Mouse (Mus musculus): ENCODE measurements at regions not wholly inside any gene's neighbourhood (a gene's known extent, or its start where the extent isn't known, plus 50 kb on each side); places are given as distances from the start of the nearest gene placed in this dataset.
A peak's percentile ranks its signal among the peaks of the same experiment; 100 is the strongest.

DNA sequence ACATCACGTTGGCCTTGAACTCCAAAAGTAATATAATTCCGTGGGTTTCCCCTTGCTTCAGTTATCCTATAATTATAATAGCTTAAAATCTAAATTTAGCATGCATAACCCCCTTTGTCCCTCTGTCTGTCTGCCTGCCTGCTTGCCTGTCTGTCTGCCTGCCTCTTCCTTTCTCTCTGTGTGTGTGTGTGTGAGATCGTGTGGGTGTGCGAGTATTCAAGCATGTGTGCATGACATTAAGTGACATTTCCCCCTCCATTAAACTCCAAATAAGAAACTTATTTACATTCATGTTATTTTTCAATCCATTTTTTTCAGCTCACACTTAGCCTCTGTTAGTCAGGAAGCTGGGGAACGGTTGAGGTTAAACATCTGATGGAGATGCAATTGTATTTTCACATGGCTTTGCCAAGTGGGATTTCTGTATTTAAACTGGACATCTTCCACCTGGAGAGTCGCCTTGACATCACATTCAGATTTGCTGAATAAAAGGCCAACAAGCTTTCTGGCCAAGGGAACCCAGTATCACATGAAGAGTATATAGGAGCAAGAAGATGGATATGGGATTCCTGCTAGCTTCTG is 130.8 kb upstream of the Map3k1 start:
- DNase-seq (ENCODE audit: low spot score in 2 of 2): no peak

DNA sequence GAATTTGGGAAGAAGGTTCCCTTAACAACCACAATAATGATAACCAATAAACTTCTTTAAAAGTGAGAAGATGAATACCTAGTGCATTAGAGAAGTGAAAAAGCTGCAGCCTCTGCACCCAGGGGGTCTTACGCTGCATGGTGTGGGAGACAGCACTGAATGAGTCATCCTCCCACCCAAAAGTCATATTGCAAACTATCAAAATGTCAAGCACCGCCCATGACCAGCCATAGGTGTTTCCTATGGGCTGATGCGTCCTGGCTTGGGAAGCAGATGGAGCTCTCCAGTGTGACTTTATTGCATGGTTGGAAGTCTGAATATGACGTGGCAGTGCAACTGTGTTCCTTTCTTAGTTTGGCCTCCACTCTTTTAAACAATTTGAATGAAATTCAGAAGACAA is 131.5 kb upstream of the Map3k1 start:
- DNase-seq (ENCODE audit: low spot score in 2 of 2): no peak

DNA sequence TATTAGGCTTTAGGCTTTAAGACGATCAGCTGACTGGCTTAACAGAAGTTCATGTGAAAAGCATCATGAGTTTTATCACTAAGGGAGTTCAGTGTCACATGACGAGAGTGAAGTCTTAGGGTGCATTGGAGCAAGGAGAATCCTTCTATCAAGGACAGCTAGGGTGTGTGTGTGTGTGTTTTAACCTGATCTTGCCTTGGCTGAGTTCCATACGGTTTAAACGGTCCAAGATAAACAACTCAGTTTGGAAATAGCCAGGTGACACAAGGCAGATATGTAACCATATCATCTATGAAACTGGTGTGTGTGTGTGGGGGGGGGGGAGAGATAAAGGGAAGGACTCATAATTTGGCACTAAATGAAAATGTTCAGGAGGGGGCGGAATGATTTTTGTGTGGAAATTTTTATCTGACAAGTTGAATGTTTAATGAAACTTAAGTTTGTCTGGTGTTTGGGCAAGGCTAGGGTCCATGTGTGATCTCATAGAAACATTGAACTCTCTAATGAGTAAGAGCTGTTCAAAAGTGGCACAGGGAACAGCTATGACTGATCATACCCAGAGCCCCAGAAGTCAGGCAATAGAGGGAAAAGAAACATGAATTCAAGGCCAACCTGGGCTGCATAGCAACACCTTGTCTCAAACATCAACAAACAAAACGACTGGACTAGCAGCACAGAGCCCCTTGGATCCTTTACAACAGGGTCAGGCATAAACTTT is 132.2 kb upstream of the Map3k1 start:
- no peak for DNase-seq (ENCODE audit: low spot score in 2 of 2)

DNA sequence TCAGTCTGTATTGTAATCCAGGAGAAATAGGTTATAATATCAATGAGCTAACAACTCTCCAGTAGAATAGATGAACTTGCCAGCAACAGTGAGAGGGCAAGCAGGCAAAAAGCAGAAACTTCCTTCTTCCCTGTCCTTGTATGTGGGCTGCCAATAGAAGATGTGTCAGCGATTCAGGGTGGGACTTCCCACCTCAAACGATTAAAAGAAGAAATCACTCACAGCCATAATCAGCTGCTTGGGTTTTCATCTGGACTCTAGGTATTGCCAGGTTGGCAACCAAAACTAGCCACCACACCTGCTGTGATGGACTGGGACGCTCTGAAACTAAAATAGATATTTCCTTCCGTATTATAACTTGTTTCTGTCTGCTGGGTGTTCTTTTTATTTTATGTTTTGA is 133.2 kb upstream of the Map3k1 start:
- no peak for DNase-seq (ENCODE audit: low spot score in 2 of 2)

DNA sequence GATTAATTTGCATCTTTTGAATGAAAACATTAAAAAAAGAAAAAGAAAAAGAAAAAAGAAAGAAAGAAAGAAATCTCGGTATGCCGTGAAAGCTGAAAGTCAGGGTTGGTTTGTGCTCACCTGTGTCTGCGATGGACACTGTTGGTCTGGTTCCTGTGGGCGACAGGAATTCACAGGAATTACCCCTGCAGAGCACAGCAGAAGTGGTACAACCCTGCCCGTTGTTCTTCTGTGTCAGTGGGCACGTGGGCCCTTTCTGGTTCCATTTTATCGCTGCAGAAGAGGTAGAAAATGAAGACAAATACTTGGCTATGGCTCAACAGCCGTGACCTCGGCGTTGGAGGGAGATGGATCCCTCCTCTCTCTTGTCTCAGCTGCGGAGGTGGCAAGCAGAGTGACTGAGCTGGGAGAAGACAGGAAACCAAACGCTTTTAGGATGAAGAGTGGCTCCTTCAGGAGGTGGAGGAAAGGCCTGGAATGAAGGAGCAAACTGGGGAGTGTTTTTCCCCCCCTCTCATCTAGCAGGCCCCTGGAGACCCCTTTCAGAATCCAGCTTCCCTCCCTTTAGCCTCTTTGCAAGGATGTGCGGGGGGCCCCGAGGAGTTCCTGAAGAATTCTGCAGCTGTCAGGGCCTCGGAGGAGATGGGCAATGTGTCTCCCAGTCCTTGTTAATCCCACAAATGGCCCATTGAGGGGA is 134.7 kb upstream of the Map3k1 start:
- peak in 1 of 2 experiments; percentile 14 for DNase-seq (ENCODE audit: low spot score in 2 of 2)

DNA sequence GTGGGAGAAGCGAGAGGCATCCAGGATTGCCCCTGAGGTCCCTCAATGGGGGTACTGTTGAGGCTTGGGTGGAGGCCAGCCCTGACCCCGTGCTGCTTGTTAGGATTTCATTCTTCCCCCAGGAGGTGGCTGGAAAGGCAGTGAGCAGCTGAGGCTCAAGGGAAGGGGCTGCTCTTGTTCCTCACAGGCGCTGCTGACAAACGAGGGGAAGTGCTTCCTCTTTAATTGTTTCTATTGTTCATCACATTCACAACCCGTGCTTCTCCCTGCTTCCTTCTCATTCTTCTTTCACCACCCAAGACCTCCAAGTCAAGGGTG is 135.3 kb upstream of the Map3k1 start:
- peak; percentile 4 to 14 for DNase-seq (ENCODE audit: low spot score in 2 of 2)

DNA sequence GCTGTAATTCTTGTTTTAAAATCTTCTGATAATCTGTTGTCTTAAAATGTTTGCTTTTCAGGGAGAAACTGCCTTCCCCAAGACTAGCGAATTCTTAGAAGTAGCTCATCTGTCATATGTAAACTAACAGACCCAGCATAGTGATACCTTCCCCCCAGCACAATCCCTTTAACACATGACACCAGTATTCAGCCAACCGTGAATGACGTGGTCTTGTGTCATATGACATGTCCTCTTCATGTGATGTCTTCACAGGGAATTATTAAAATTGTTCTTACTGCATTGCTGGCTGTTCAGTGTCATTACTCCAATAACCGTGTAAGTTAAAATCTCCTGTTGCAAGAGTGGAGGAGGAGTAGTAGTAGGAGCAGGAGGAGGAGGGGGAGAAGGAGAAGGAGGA is 137.5 kb upstream of the Map3k1 start:
- no peak for DNase-seq (ENCODE audit: low spot score in 2 of 2)

DNA sequence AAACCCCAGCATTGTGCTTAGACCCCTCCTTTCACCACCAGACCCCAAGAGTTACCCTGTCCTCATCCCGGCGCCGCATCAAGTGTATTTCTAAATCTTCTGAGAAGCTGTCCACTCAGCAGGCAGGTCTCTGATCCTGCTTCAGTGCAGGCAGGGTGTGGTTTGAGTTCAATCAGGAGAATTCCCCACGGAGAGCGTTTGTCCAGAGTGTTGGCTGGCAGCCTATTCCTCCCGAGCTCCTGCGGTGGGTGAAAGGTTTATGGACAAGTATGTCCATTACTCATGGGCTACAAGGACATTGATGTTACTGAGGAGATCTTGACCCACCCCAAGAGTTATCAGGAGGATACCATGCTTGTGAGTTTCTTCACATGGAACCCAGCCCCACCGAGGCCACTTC is 138.0 kb upstream of the Map3k1 start:
- no peak for DNase-seq (ENCODE audit: low spot score in 2 of 2)

DNA sequence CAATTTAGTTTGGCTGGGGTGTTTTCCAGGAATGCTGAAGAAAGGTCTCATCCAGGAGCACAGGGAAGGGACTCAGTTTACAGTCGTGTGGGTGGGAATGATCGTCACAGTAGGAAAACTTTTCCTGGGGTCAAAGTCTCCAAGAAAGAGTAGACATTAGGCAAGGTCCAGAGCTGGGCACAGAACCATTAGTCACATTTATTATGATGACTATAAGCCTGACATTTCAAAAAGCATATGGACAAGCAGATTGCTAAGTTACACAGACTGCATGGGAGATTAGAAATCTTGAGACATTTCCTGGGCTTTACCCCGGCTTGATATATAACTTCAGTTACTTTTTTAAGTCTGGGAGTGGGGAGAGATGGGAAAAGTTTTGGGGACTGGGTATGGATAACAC is 139.6 kb upstream of the Map3k1 start:
- no peak for DNase-seq (ENCODE audit: low spot score in 2 of 2)

DNA sequence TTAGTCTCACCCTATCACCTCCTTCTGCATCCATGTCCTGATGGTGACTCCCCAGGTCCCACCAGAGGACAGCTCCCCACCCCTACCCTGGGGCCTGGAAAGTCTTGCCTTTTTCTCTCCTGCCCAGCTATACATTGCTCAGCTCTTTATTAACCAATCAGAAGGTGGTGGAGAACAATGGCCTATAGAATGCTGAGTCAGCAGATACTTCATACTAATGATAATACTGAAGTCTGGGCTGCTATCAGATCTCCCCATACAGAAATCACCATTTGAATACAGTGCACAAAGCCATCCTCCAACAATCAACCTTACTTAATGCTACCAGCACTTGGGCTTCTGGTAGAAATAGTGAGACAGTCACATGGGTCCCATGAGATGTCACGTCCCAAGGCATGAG is 141.2 kb upstream of the Map3k1 start:
- DNase-seq (ENCODE audit: low spot score in 2 of 2): no peak

DNA sequence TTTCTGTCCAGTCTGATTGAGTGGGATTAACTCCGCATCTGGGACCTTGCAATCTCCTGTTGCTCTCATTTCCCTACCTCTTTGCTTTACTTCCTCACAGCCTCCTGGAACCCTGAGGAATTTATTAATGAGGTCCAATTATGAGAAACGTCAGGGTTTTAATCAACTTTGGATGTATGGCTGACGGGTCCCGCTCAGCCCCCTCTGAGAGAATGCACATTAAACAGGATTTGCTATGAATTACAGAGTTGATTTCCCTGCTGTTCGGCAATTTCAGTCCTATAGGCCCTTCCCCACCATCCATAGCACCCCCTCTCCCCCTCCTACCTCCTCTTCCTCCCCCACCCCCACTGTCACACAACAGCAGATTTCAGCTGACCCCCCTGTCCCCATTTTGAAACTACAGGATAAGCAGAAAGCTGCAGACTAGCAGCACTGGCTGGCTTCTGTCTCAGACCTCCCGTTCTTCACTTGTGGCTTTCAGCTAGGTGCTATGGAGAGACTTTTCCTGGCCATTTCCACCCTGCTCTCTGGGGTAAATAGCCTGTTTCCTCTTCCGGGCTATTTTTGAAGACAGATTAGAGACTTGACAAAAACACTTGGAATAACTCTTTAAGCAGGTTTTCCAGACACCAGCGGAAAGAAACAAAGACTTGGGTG is 145.2 kb upstream of the Map3k1 start:
- DNase-seq (ENCODE audit: low spot score in 2 of 2): no peak

DNA sequence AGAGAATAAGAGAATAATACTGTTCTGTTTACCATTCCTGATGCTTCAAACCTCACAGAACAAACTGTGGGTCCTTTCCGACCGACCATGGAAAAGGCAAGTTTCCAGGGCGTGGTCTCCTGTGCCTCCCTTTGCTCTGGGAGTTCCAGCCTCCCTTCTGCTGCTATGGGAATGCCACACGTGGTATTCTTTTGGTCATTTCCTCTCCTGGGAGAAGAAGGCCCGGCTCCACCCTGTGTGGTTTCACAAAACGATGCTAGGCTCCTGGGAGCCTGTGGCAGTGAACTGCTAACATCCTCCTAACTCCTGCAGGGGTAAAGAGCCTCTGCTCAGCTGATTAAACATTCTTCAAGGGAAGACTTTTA is 145.7 kb upstream of the Map3k1 start:
- no peak for DNase-seq (ENCODE audit: low spot score in 2 of 2)

DNA sequence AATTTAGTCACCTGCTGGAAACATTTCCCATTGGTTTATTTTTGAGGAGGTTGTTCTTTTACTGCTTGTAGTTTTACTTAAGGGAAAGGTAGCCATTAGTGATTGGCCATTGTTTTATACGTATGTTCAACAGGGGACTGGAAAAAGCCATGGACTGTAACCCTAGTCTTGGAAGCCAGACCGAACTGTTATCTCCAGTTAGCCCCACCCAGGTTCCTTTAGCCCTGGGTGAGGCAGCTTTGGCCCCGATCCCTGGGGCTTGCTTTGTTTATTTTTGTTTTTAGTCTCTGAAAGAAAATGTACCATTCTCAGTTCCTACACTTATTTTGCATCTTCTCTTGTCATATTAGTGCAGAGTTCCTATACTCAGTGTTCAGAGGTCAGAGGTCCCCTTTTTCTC is 148.3 kb upstream of the Map3k1 start:
- no peak for DNase-seq (ENCODE audit: low spot score in 2 of 2)

DNA sequence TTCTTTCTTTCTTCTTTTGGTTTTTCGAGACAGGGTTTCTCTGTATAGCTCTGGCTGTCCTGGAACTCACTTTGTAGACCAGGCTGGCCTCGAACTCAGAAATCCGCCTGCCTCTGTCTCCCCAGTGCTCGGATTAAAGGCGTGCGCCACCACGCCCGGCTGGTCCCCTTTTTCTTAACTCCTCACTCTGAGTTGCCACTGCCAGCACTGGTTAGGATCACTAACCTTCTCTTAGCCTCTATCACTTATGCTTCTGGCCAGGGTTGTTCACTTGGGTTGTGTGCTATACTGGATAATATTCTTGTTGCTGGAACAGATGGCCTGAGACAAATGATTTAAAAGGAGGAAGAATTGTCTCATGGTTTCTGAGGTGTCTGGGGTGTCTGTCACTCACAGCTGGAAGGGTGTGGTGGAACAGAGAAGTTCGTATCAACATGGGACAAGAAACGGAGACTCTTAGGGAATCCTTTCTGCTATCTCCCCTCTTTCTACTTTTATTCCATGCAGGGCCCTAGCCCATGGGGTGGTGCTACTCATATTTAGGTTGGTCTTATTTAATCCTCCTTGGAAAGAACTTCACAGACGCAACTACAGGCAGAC is 149.0 kb upstream of the Map3k1 start:
- no peak for DNase-seq (ENCODE audit: low spot score in 2 of 2)

DNA sequence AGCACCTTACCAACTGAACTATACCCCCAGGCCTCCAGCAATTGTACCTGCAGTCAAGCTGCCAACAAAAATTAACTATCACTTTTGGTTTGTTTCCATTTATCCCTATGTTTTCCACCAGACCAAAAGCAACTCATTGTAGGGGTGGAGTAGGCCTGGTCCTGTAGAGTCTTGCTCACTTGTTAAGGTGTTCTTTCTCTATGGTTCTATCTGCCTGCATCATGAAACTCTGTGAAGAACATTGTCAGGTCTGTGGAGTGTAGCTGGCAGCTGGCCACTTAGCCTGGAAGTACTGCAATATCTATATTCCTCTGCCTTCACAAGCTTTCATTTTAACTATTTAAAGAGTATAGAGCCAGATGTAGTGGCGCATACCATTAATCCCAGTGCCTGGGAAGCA is 149.6 kb upstream of the Map3k1 start:
- DNase-seq (ENCODE audit: low spot score in 2 of 2): no peak

DNA sequence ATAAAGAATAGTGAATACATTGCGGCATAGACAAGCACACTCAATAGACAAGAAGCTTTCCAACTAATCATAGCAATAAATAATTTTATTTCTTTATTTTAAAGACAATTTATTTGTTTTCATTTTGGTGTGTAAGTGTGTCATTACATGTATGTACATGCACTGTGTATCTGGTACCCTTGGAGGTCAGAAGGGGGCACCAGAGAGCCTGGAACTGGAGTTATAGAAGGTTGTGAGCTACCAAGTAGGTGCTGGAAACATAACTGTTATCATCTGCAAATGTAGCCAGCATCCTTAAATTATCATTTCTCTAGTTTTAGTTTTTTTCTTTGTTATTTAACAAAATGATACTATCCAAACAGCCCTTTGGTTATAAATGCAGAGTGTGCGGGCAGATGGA is 151.2 kb upstream of the Map3k1 start:
- no peak for DNase-seq (ENCODE audit: low spot score in 2 of 2)

DNA sequence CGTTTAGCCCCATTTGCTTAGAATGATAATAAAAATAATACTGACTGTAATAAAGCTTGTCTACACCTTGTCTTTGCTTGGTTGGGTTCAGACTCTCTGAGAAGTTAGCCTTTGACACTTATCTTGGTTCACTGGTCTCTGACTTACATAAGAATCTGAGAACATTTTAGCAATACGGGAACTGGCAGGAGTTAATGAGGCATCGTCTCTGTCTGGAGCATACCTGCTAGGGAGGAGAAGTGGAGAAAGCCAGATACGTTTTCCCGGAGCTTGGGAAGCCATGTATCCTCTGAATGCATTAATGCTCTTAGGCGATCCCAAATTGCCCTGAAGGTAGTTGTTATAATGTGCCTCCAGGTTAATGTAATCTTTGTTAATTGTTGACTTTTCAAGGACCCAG is 152.6 kb upstream of the Map3k1 start:
- DNase-seq (ENCODE audit: low spot score in 2 of 2): no peak

DNA sequence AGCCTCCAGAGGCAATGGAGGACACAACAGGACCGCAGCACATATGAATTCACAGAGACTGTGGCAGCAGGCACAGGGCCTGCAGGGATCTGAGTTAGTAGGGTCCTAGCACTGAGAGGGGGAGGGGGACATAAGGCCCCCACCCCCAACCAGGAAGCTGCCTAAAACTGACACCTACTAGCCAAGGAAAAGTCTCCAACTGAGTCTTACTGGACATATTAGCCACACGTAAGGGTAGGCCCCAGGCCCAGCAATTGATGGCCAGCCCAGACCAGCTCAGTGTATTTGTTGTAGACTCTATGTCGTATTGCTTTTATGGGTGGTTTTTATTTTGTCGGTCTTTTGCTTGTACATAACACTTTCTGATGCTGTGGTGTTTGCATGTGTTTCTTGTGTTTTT is 153.4 kb upstream of the Map3k1 start:
- no peak for DNase-seq (ENCODE audit: low spot score in 2 of 2)

DNA sequence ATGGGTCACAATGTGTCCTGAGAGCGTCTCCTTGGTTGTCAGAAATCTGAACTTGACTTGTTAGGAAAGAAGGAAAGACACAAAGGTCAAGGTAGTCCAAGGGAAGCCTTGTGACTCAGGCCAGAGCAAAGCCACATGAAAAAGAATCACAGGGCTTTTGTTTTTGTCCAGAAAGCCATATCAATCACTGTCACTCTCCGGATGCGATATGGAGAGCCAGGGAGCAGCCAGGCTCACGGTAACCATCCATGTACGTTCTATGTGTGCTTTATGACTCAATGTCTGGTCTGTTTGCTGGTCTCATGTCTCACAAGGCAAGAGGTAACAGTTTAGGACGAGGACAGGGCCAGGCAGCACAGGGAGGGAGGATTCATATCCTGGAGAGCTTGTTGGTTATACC is 157.3 kb upstream of the Map3k1 start:
- DNase-seq (ENCODE audit: low spot score in 2 of 2): no peak

DNA sequence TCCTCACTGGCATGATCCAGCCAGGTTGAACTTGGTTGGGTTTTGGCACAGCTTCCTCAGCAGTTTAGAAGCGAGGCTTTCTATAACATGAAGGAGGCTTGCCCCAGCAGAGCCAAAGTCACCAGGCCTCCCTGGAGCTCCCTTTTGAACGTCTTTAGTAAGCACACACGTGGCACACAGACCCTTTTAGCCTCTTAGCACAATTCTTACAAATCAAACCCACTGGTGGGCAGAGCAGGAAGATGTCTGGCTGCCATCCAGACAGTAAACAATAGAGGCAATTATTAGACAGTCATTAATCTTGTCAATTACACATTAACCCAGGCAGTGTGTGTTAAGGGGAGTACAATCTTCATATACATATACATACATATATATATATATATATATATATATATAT is 157.8 kb upstream of the Map3k1 start:
- DNase-seq (ENCODE audit: low spot score in 2 of 2): no peak

DNA sequence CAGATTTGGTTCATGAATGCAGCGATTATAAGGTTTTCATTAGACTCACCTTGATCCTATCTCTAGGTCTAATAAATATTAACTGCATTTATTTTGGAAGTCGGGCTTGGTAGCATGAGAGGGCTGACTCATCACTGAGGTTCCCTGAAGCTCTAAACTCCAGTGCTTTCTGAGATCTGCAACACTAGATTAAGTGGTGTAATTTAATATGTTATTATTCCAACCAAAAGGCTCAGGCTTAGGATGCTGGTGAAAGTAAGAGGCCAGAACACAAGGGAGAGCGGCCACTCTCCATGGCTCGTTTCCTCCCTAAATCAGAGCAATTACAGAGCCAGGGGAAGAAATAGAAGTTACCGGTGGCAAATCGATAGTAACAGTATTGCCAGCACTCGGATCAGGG is 159.4 kb upstream of the Map3k1 start:
- no peak for DNase-seq (ENCODE audit: low spot score in 2 of 2)

DNA sequence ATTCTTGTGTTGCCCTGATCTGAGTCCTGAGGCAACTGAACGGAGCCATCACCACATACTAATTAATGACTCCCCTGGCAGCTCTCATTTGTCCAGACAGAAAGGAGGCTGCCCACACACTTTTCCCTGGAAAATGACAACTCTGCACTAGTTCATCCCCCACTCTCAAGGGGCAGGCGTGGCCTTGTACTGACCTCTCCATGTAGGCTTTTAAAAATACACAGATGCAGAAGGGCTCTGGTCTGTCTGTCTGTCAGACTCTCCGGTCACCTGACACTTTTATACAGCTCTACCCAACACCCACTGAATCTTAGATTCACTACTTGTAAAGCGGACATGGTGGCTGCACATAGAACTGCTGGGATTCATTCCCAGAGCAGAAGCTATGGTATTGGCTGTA is 165.5 kb upstream of the Map3k1 start:
- no peak for DNase-seq (ENCODE audit: low spot score in 2 of 2)

DNA sequence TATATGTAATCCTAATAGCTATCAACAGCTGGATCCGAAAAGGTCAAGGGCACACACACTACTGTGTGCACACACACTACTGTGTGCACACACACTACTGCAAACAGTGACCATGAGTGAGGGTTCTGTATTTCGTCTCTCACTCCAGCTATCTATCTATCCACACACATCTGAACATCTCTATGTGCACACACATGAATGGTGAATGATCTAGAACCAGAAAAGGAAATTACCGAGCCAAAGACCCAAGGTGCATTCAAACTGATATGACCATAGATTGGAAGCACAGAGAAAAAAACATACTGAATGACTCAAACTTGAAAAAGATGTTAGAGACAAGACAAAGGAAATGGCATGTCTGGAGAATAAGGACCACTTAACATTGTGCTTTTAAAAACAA is 166.8 kb upstream of the Map3k1 start:
- DNase-seq (ENCODE audit: low spot score in 2 of 2): no peak

Data from right cerebral cortex, adult 2 months (tissue).